Mouse (Mus musculus) lung, embryonic 14.5 days (tissue): ENCODE results near the gene Tshr. TPM values are rescaled to one million over a fixed set of nuclear protein-coding genes. Genes with fewer than 3 reads are reported as not detected.
A peak's percentile ranks its signal among the peaks of the same experiment; 100 is the strongest.

ENCODE experiments used
- ATAC-seq: fragments of 200-750 bp; cut with Nextera tagmentation; 2 replicates; pipeline ENCODE4 v1.8.0; 2017; ENCODE audit warnings: mild to moderate bottlenecking, moderate TSS enrichment, moderate library complexity; ENCODE audit not compliant: insufficient read depth
- DNase-seq: peaks from one replicate; pipeline ENCODE4 v3.0.0-alpha.2; 2015
- H3K27ac ChIP-seq: fragments of 300-500 bp; sonication (generic); 2 replicates; pipeline ENCODE4 v1.5.1; 2014; ENCODE audit warnings: low read depth, mild to moderate bottlenecking, moderate library complexity
- H3K27me3 ChIP-seq: fragments of 300-500 bp; sonication (generic); 2 replicates; pipeline ENCODE4 v1.6.1; 2014; ENCODE audit warnings: low read length, control low read depth; ENCODE audit not compliant: insufficient read depth
- H3K36me3 ChIP-seq: fragments of 300-500 bp; sonication (generic); 2 replicates; pipeline ENCODE4 v1.6.1; 2014; ENCODE audit warnings: control low read depth; ENCODE audit not compliant: insufficient read depth
- H3K4me1 ChIP-seq: fragments of 300-500 bp; sonication (generic); 2 replicates; pipeline ENCODE4 v1.6.1; 2014; ENCODE audit warnings: antibody characterized with exemption, control low read depth; ENCODE audit not compliant: insufficient read depth
- H3K4me2 ChIP-seq: fragments of 300-500 bp; sonication (generic); 2 replicates; pipeline ENCODE4 v1.6.1; 2014; ENCODE audit warnings: mild to moderate bottlenecking
- H3K4me3 ChIP-seq: fragments of 300-500 bp; sonication (generic); 2 replicates; pipeline ENCODE4 v1.5.1; 2014; ENCODE audit warnings: low read depth, low read length
- H3K9ac ChIP-seq: fragments of 300-500 bp; sonication (generic); 2 replicates; pipeline ENCODE4 v1.6.1; 2014
- H3K9me3 ChIP-seq: fragments of 300-500 bp; sonication (generic); 2 replicates; pipeline ENCODE4 v1.6.1; 2016; ENCODE audit warnings: low read depth, low read length, control low read depth
- CTCF ChIP-seq: IDR thresholded peaks from 2 replicates; pipeline ENCODE4 v1.5.1; 2016; ENCODE audit warnings: antibody characterized with exemption, low read depth
- WGBS: fragments of 180-500 bp; shearing (Covaris S2); extraction: QIAGEN DNeasy Blood & Tissue Kit; methylation state at CpG from one replicate; pipeline ENCODE4 v1.1.7; 2014; 5-methylcytosine and 5-hydroxymethylcytosine counted together
- polyA plus RNA-seq: library from polyadenylated mRNA; unstranded; fragments of >200 nt; fragmentation: Nextera tagmentation; extraction: Ambion mirVana; gene quantifications from 2 replicates; pipeline ENCODE4 v1.2.1, GENCODE M21; 2014

Tshr gene
- polyA plus RNA-seq, 1 experiment from 2014 or later, result 0.29 TPM

GRCm38 (mm10) chr12:91496226-91496558 lies 111.8 kb downstream of the Tshr start:
- Histone ChIP-seq H3K27me3 (no peaks in the 10 kb centered on the region), H3K36me3 (no peaks in the 10 kb centered on the region), H3K9ac (no peak overlapping the region), H3K4me3 (no peak overlapping the region), H3K4me1 (no peaks in the 10 kb centered on the region), H3K27ac (no peak overlapping the region), H3K4me2 (no peak overlapping the region; the same call in 1 of the 2 replicates), H3K9me3 (no peaks in the 10 kb centered on the region)
- no peak for TF ChIP-seq CTCF
- WGBS, result 25% methylated on average over 3 of the region's 3 CpGs
- no peak for ATAC-seq
- no peak for DNase-seq

GRCm38 (mm10) chr12:91500475-91500874 lies 116.1 kb downstream of the Tshr start:
- H3K4me1 ChIP-seq, result no peaks in the 10 kb centered on the region
- H3K27me3 ChIP-seq, result no peaks in the 10 kb centered on the region
- H3K9ac ChIP-seq, result no peak overlapping the region
- TF ChIP-seq CTCF, result no peak
- ATAC-seq (no peak), DNase-seq (no peak)
- no peaks in the 10 kb centered on the region for H3K36me3 ChIP-seq
- WGBS, result 73% methylated on average over 2 of the region's 2 CpGs
- H3K4me2 ChIP-seq, result no peak overlapping the region
- H3K27ac ChIP-seq, result no peak overlapping the region
- no peak overlapping the region for H3K4me3 ChIP-seq
- H3K9me3 ChIP-seq, result no peaks in the 10 kb centered on the region

- H3K27ac ChIP-seq, result no peak overlapping the region
- no peaks in the 10 kb centered on the region for H3K9me3 ChIP-seq
- H3K27me3 ChIP-seq, result no peaks in the 10 kb centered on the region
- DNase-seq (peak; percentile 17), ATAC-seq (no peak)
- H3K4me2 ChIP-seq, result no peak overlapping the region
- TF ChIP-seq CTCF, result no peak
- H3K4me1 ChIP-seq, result no peaks in the 10 kb centered on the region
- H3K36me3 ChIP-seq, result no peaks in the 10 kb centered on the region
- H3K4me3 ChIP-seq, result no peak overlapping the region
- WGBS, result 55% methylated on average over 3 of the region's 3 CpGs
- H3K9ac ChIP-seq, result no peak overlapping the region
Measured at GRCm38 (mm10) chr12:91511766-91512165, 127.4 kb downstream of the Tshr start.

- TF ChIP-seq CTCF, result no peak
- ATAC-seq (no peak), DNase-seq (no peak)
- H3K9ac ChIP-seq, result no peak overlapping the region
- H3K4me1 ChIP-seq, result no peaks in the 10 kb centered on the region
- no peak overlapping the region for H3K4me2 ChIP-seq
- H3K36me3 ChIP-seq, result no peaks in the 10 kb centered on the region
- H3K27ac ChIP-seq, result no peak overlapping the region
- no peak overlapping the region for H3K4me3 ChIP-seq
- 77% methylated on average over 6 of the region's 6 CpGs for WGBS
- no peaks in the 10 kb centered on the region for H3K9me3 ChIP-seq
- no peaks in the 10 kb centered on the region for H3K27me3 ChIP-seq
Measured at GRCm38 (mm10) chr12:91513980-91514379, 129.6 kb downstream of the Tshr start.

- DNase-seq (no peak), ATAC-seq (no peak)
- no peaks in the 10 kb centered on the region for H3K36me3 ChIP-seq
- H3K4me3 ChIP-seq, result no peak overlapping the region
- WGBS, result 76% methylated on average over 3 of the region's 3 CpGs
- no peaks in the 10 kb centered on the region for H3K4me1 ChIP-seq
- H3K9me3 ChIP-seq, result no peaks in the 10 kb centered on the region
- no peaks in the 10 kb centered on the region for H3K27me3 ChIP-seq
- no peak for TF ChIP-seq CTCF
- no peak overlapping the region for H3K4me2 ChIP-seq
- no peak overlapping the region for H3K9ac ChIP-seq
- no peak overlapping the region for H3K27ac ChIP-seq
Measured at GRCm38 (mm10) chr12:91517808-91518207, 133.4 kb downstream of the Tshr start.

- no peaks in the 10 kb centered on the region for H3K9me3 ChIP-seq
- H3K36me3 ChIP-seq, result no peaks in the 10 kb centered on the region
- no peak for TF ChIP-seq CTCF
- H3K27ac ChIP-seq, result no peak overlapping the region
- H3K4me2 ChIP-seq, result no peak overlapping the region
- no peak overlapping the region for H3K4me3 ChIP-seq
- WGBS, result 62% methylated on average over 3 of the region's 3 CpGs
- ATAC-seq (no peak), DNase-seq (no peak)
- no peaks in the 10 kb centered on the region for H3K27me3 ChIP-seq
- no peaks in the 10 kb centered on the region for H3K4me1 ChIP-seq
- H3K9ac ChIP-seq, result no peak overlapping the region
Measured at GRCm38 (mm10) chr12:91523626-91524025, 139.3 kb downstream of the Tshr start.

GRCm38 (mm10) chr12:91534514-91534913 lies 150.2 kb downstream of the Tshr start:
- TF ChIP-seq CTCF, result no peak
- DNase-seq (no peak), ATAC-seq (no peak)
- H3K4me2 ChIP-seq, result no peak overlapping the region
- H3K27ac ChIP-seq, result no peak overlapping the region
- H3K4me1 ChIP-seq, result no peaks in the 10 kb centered on the region
- H3K36me3 ChIP-seq, result no peaks in the 10 kb centered on the region
- 82% methylated on average over 6 of the region's 6 CpGs for WGBS
- no peak overlapping the region for H3K9ac ChIP-seq
- H3K9me3 ChIP-seq, result no peaks in the 10 kb centered on the region
- no peaks in the 10 kb centered on the region for H3K27me3 ChIP-seq
- no peak overlapping the region for H3K4me3 ChIP-seq

- H3K9ac ChIP-seq, result no peak overlapping the region
- no peak overlapping the region for H3K4me2 ChIP-seq
- H3K4me3 ChIP-seq, result no peak overlapping the region
- H3K27ac ChIP-seq, result no peak overlapping the region
- ATAC-seq, result no peak
- DNase-seq, result no peak
- H3K9me3 ChIP-seq, result no peaks in the 10 kb centered on the region
- H3K27me3 ChIP-seq, result no peaks in the 10 kb centered on the region
- no peaks in the 10 kb centered on the region for H3K36me3 ChIP-seq
- TF ChIP-seq CTCF, result no peak
- WGBS, result 77% methylated on average over 7 of the region's 7 CpGs
- no peaks in the 10 kb centered on the region for H3K4me1 ChIP-seq
Measured at GRCm38 (mm10) chr12:91540202-91540601, 155.8 kb downstream of the Tshr start.
